Mouse (Mus musculus) kidney, postnatal 10 days (tissue): ENCODE results near the gene Ube2j1.

ENCODE experiments used
- DNase-seq: peaks from one replicate; pipeline ENCODE4 v3.0.0; 2021; ENCODE audit warnings: mixed read lengths

Gene Ube2j1

GRCm38 (mm10) chr4:33018361-33018999 lies 12.7 kb upstream of the Ube2j1 start:
- DNase-seq: peak; percentile 93

GRCm38 (mm10) chr4:33024420-33024819 lies 6.8 kb upstream of the Ube2j1 start:
- no peak for DNase-seq

- no peak for DNase-seq
Observed at GRCm38 (mm10) chr4:33029104-33029503, 2.1 kb upstream of the Ube2j1 start.

- DNase-seq: peak; percentile 34
Observed at GRCm38 (mm10) chr4:33030264-33031194, 687 bp upstream of the Ube2j1 start.

- DNase-seq: no peak
Observed at GRCm38 (mm10) chr4:33032045-33032444, 829 bp downstream of the Ube2j1 start.

GRCm38 (mm10) chr4:33033515-33033914 lies 2.3 kb downstream of the Ube2j1 start:
- DNase-seq: no peak

- no peak for DNase-seq
Observed at GRCm38 (mm10) chr4:33039826-33040225, 8.6 kb downstream of the Ube2j1 start.

GRCm38 (mm10) chr4:33049601-33050000 lies 18.4 kb downstream of the Ube2j1 start:
- no peak for DNase-seq

- DNase-seq: no peak
Observed at GRCm38 (mm10) chr4:33052055-33052454, 20.8 kb downstream of the Ube2j1 start.

- no peak for DNase-seq
Observed at GRCm38 (mm10) chr4:33052650-33053049, 21.4 kb downstream of the Ube2j1 start.

GRCm38 (mm10) chr4:33054426-33054825 lies 23.2 kb downstream of the Ube2j1 start:
- no peak for DNase-seq

- no peak for DNase-seq
Observed at GRCm38 (mm10) chr4:33056317-33056716, 25.1 kb downstream of the Ube2j1 start.

GRCm38 (mm10) chr4:33057890-33058687 lies 26.9 kb downstream of the Ube2j1 start:
- peak; percentile 34 for DNase-seq

GRCm38 (mm10) chr4:33061158-33061557 lies 29.9 kb downstream of the Ube2j1 start:
- DNase-seq: no peak

GRCm38 (mm10) chr4:33062981-33063380 lies 31.8 kb downstream of the Ube2j1 start, which contains the start of gene Gabrr2:
TSS of gene Gabrr2 (plus strand) at chr4:33062999.
- DNase-seq: no peak

- DNase-seq: no peak
Observed at GRCm38 (mm10) chr4:33064986-33065385, 33.8 kb downstream of the Ube2j1 start.

GRCm38 (mm10) chr4:33066223-33066960 lies 35.2 kb downstream of the Ube2j1 start:
- DNase-seq: no peak

GRCm38 (mm10) chr4:33067331-33067730 lies 36.1 kb downstream of the Ube2j1 start:
- DNase-seq: no peak

- no peak for DNase-seq
Observed at GRCm38 (mm10) chr4:33067826-33068225, 36.6 kb downstream of the Ube2j1 start.

GRCm38 (mm10) chr4:33068894-33069293 lies 37.7 kb downstream of the Ube2j1 start:
- DNase-seq: no peak

GRCm38 (mm10) chr4:33070326-33070725 lies 39.1 kb downstream of the Ube2j1 start:
- DNase-seq: no peak

GRCm38 (mm10) chr4:33071337-33071736 lies 40.1 kb downstream of the Ube2j1 start:
- no peak for DNase-seq
